8 mouse cellular contexts compared by ENCODE assay signal in genomic region chr7:19180862-19181429, GRCm38 (mm10). TPM values are rescaled to one million over a fixed set of nuclear protein-coding genes. Genes with fewer than 3 reads are reported as not detected.
DNase-seq lines count a peak whose midpoint lies in the region; ATAC-seq and TF ChIP-seq lines count a peak whose summit lies in the region.

No protein-coding gene starts in this region.

- peaks cover 59% of the 10 kb centered on the region for H3K4me1 ChIP-seq in forebrain, embryonic 15.5 days
- H3K4me1 ChIP-seq in hindbrain, postnatal 0 days (ENCODE audit: insufficient read depth, low read length): peaks cover 10% of the 10 kb centered on the region; the same call in 1 of the 2 replicates
- H3K4me1 ChIP-seq in liver, embryonic 14.5 days (replicated peaks; ENCODE audit: control insufficient read depth in 2 of 2, insufficient read depth in 2 of 2, low read length in 1 of 2): peaks cover 11 to 27% of the 10 kb centered on the region in 2 experiments

- H3K36me3 ChIP-seq in forebrain, embryonic 15.5 days: peaks cover 13% of the 10 kb centered on the region; the same call in 1 of the 2 replicates
- H3K36me3 ChIP-seq in hindbrain, postnatal 0 days (ENCODE audit: insufficient read depth, low read length): peaks cover 6% of the 10 kb centered on the region; the same call in 1 of the 2 replicates
- H3K36me3 ChIP-seq in liver, embryonic 14.5 days (replicated peaks; ENCODE audit: control insufficient read depth, insufficient read depth, low read depth): no peaks in the 10 kb centered on the region

- H3K27me3 ChIP-seq in forebrain, embryonic 15.5 days: peaks cover 20% of the 10 kb centered on the region
- 0 out of 2 replicates have a peak, but pooled peaks cover 5% of the 10 kb centered on the region for H3K27me3 ChIP-seq in hindbrain, postnatal 0 days (ENCODE audit: insufficient read depth, low read length)
- peaks cover 43% of the 10 kb centered on the region for H3K27me3 ChIP-seq in liver, embryonic 14.5 days (ENCODE audit: control insufficient read depth, insufficient read depth, low read length)

- WGBS in forebrain, embryonic 15.5 days: 2% methylated on average over 25 of the region's 27 CpGs
- 7% methylated on average over 26 of the region's 27 CpGs for WGBS in hindbrain, postnatal 0 days
- WGBS in liver, embryonic 14.5 days (ENCODE audit: insufficient replicate concordance): under 1% methylated on average over 27 of the region's 27 CpGs

- TF ChIP-seq CTCF in hindbrain, postnatal 0 days (IDR thresholded peaks at IDR 0.05; ENCODE audit: low read depth): no peak
- 0 out of 2 replicates have a peak, but pooled peaks have one; percentile 9 for TF ChIP-seq CTCF in liver, embryonic 14.5 days (IDR thresholded peaks at IDR 0.05; ENCODE audit: low read depth)

- no peak for TF ChIP-seq EP300 in liver, embryonic 14.5 days (IDR thresholded peaks at IDR 0.05; ENCODE audit: low read depth)

- peak overlapping the region; percentile 43 for H3K4me2 ChIP-seq in forebrain, embryonic 15.5 days (replicated peaks)
- peak overlapping the region; percentile 54 for H3K4me2 ChIP-seq in hindbrain, postnatal 0 days (ENCODE audit: low read depth, low read length)
- peak overlapping the region; percentile 73 for H3K4me2 ChIP-seq in liver, embryonic 14.5 days (ENCODE audit: low read depth)

- no peak for ATAC-seq in forebrain, embryonic 15.5 days (replicated peaks)
- ATAC-seq in hindbrain, postnatal 0 days: no peak
- ATAC-seq in liver, embryonic 14.5 days (ENCODE audit: insufficient read depth): peak; percentile 43; the same call in 1 of the 2 replicates

- DNase-seq in A20 (ENCODE audit: low read depth, low spot score) (peak; percentile 86), NIH3T3 (ENCODE audit: low read depth) (peak; percentile 23)
- DNase-seq in hindbrain, postnatal 0 days (ENCODE audit: low spot score): no peak
- DNase-seq in liver, embryonic 14.5 days (ENCODE audit: low read depth in 3 of 3, low spot score in 3 of 3): no peak
- peak; percentile 66 for DNase-seq in neural tube, embryonic 10.5 days (ENCODE audit: extremely low spot score, low spot score)
- no peak for DNase-seq in left cerebral cortex, adult 9 months (ENCODE audit: low spot score in 2 of 2)
- no peak for DNase-seq in cerebellum, adult 18-20 months

- no peak overlapping the region for H3K27ac ChIP-seq in forebrain, embryonic 15.5 days (replicated peaks)
- no peak overlapping the region for H3K27ac ChIP-seq in hindbrain, postnatal 0 days
- H3K27ac ChIP-seq in liver, embryonic 14.5 days: no peak overlapping the region

- H3K9ac ChIP-seq in forebrain, embryonic 15.5 days (replicated peaks): peak overlapping the region; percentile 34
- H3K9ac ChIP-seq in hindbrain, postnatal 0 days (replicated peaks; ENCODE audit: low read length): peak overlapping the region; percentile 25; the same call in 1 of the 2 replicates
- peak overlapping the region; percentile 59 for H3K9ac ChIP-seq in liver, embryonic 14.5 days (replicated peaks)

- no peaks in the 10 kb centered on the region for H3K9me3 ChIP-seq in forebrain, embryonic 15.5 days
- no peaks in the 10 kb centered on the region for H3K9me3 ChIP-seq in hindbrain, postnatal 0 days (ENCODE audit: low read length)
- no peaks in the 10 kb centered on the region for H3K9me3 ChIP-seq in liver, embryonic 14.5 days (ENCODE audit: control insufficient read depth, low read length)

- H3K4me3 ChIP-seq in forebrain, embryonic 15.5 days: peak overlapping the region; percentile 37
- H3K4me3 ChIP-seq in hindbrain, postnatal 0 days (ENCODE audit: low read length): peak overlapping the region; percentile 29
- H3K4me3 ChIP-seq in liver, embryonic 14.5 days (ENCODE audit: insufficient read depth in 1 of 2, low read depth in 2 of 2, low read length in 2 of 2): peak overlapping the region; percentile 63 to 85

RNA-seq across cellular contexts. Expression of gene Eml2, which starts 4.7 kb away (rescaled TPM):
- 8.2 and 12.5 TPM in 2 replicates for polyA plus RNA-seq in forebrain, embryonic 15.5 days (2015; fragmentation: Nextera tagmentation; extraction: Ambion mirVana)
- 88.2 and 103 TPM in 2 replicates for total RNA-seq in hindbrain, postnatal 0 days (2014; rRNA removed)
- polyA plus RNA-seq in hindbrain, postnatal 0 days (2015; fragmentation: Nextera tagmentation; extraction: Ambion mirVana): 15.0 and 18.9 TPM in 2 replicates
- 6.1 and 7.3 TPM in 2 replicates for polyA plus RNA-seq in liver, embryonic 14.5 days (2012; rRNA removed)
- 0.98 and 1.3 TPM in 2 replicates for polyA plus RNA-seq in liver, embryonic 14.5 days (2014; fragmentation: Nextera tagmentation; extraction: Ambion mirVana)

RNA-seq across cellular contexts. Expression of gene Gipr, which starts 15.0 kb away (rescaled TPM):
- 18.1 and 20.0 TPM in 2 replicates for polyA plus RNA-seq in forebrain, embryonic 15.5 days (2015; fragmentation: Nextera tagmentation; extraction: Ambion mirVana)
- 2.0 and 3.0 TPM in 2 replicates for total RNA-seq in hindbrain, postnatal 0 days (2014; rRNA removed)
- polyA plus RNA-seq in hindbrain, postnatal 0 days (2015; fragmentation: Nextera tagmentation; extraction: Ambion mirVana): 0.85 and 1.3 TPM in 2 replicates
- polyA plus RNA-seq in liver, embryonic 14.5 days (2012; rRNA removed): 0.05 and 0.16 TPM in 2 replicates
- 0.10 TPM in 1 of 2 replicates, not detected in the other for polyA plus RNA-seq in liver, embryonic 14.5 days (2014; fragmentation: Nextera tagmentation; extraction: Ambion mirVana)

RNA-seq across cellular contexts. Expression of gene Gpr4, which starts 31.4 kb away (rescaled TPM):
- polyA plus RNA-seq in forebrain, embryonic 15.5 days (2015; fragmentation: Nextera tagmentation; extraction: Ambion mirVana): 2.2 and 2.4 TPM in 2 replicates
- 3.8 and 4.5 TPM in 2 replicates for total RNA-seq in hindbrain, postnatal 0 days (2014; rRNA removed)
- 4.1 and 4.4 TPM in 2 replicates for polyA plus RNA-seq in hindbrain, postnatal 0 days (2015; fragmentation: Nextera tagmentation; extraction: Ambion mirVana)
- 0.35 and 0.53 TPM in 2 replicates for polyA plus RNA-seq in liver, embryonic 14.5 days (2012; rRNA removed)
- polyA plus RNA-seq in liver, embryonic 14.5 days (2014; fragmentation: Nextera tagmentation; extraction: Ambion mirVana): 0.10 and 0.23 TPM in 2 replicates

RNA-seq across cellular contexts. Expression of gene Snrpd2, which starts 31.4 kb away (rescaled TPM):
- 135 and 143 TPM in 2 replicates for polyA plus RNA-seq in forebrain, embryonic 15.5 days (2015; fragmentation: Nextera tagmentation; extraction: Ambion mirVana)
- total RNA-seq in hindbrain, postnatal 0 days (2014; rRNA removed): 34.1 and 42.9 TPM in 2 replicates
- polyA plus RNA-seq in hindbrain, postnatal 0 days (2015; fragmentation: Nextera tagmentation; extraction: Ambion mirVana): 114 and 118 TPM in 2 replicates
- 40.7 and 67.5 TPM in 2 replicates for polyA plus RNA-seq in liver, embryonic 14.5 days (2012; rRNA removed)
- polyA plus RNA-seq in liver, embryonic 14.5 days (2014; fragmentation: Nextera tagmentation; extraction: Ambion mirVana): 75.3 and 76.0 TPM in 2 replicates

RNA-seq across cellular contexts. Expression of gene Qpctl, which starts 31.9 kb away (rescaled TPM):
- 18.7 and 19.4 TPM in 2 replicates for polyA plus RNA-seq in forebrain, embryonic 15.5 days (2015; fragmentation: Nextera tagmentation; extraction: Ambion mirVana)
- 17.3 and 18.3 TPM in 2 replicates for total RNA-seq in hindbrain, postnatal 0 days (2014; rRNA removed)
- 24.7 and 25.5 TPM in 2 replicates for polyA plus RNA-seq in hindbrain, postnatal 0 days (2015; fragmentation: Nextera tagmentation; extraction: Ambion mirVana)
- 2.2 and 2.3 TPM in 2 replicates for polyA plus RNA-seq in liver, embryonic 14.5 days (2012; rRNA removed)
- polyA plus RNA-seq in liver, embryonic 14.5 days (2014; fragmentation: Nextera tagmentation; extraction: Ambion mirVana): 2.3 and 3.0 TPM in 2 replicates

Comparison
In these comparisons a context has a peak if more than half of its experiments do, and no peak if none do; other contexts are left out.
1. DNase-seq: peak in A20 (single experiment), NIH3T3 (single experiment) and neural tube, embryonic 10.5 days (single experiment); none in hindbrain, postnatal 0 days (single experiment), liver, embryonic 14.5 days (0 of 3), left cerebral cortex, adult 9 months (0 of 2) and cerebellum, adult 18-20 months (0 of 2).
2. Peak in every context shown above with its lines, with median percentiles within 50 percentile points of each other: H3K4me2 ChIP-seq, H3K4me3 ChIP-seq and H3K9ac ChIP-seq.